Mouse (Mus musculus) lung, adult 2 months (tissue): ENCODE results near the gene Zfp384. TPM values are rescaled to one million over a fixed set of nuclear protein-coding genes. Genes with fewer than 3 reads are reported as not detected.
A peak's percentile ranks its signal among the peaks of the same experiment; 100 is the strongest.
"Not testable (repeated sequence)": the region's sequence is repeated elsewhere in the genome, so short reads cannot be mapped to it uniquely, and the experiment has no call there.

Experiments used
- DNase-seq: peaks from one replicate; pipeline ENCODE4 v3.0.0; 2022
- H3K4me1 ChIP-seq: fragments of 200-500 bp; 2 replicates; pipeline ENCODE4 v1.6.1; 2011; ENCODE audit warnings: low read length; ENCODE audit not compliant: control insufficient read depth, insufficient read depth
- H3K4me3 ChIP-seq: fragments of 200-500 bp; replicated peaks from 2 replicates; pipeline ENCODE3; 2011; ENCODE audit warnings: low read depth, mild to moderate bottlenecking, control low read depth, low read length; ENCODE audit errors: extremely low read depth
- CTCF ChIP-seq: fragments of 200-500 bp; IDR thresholded peaks from 2 replicates; pipeline ENCODE4 v1.5.1; 2011; ENCODE audit warnings: mild to moderate bottlenecking, low read length, control low read depth; ENCODE audit not compliant: insufficient read depth
- POLR2A ChIP-seq: fragments of 200-500 bp; IDR thresholded peaks from 2 replicates; pipeline ENCODE4 v1.6.1; 2011; ENCODE audit warnings: low read depth, mild to moderate bottlenecking, control low read depth, low read length, borderline replicate concordance; ENCODE audit errors: extremely low read depth
- WGBS: fragments of 180-500 bp; shearing (Covaris S2); methylation state at CpG from one replicate; pipeline ENCODE4 v1.1.7; 2018; 5-methylcytosine and 5-hydroxymethylcytosine counted together
- polyA plus RNA-seq: library from polyadenylated mRNA; depleted of rRNA; stranded (reverse); fragments of >200 nt; gene quantifications from 2 replicates; pipeline ENCODE4 v1.2.3, GENCODE M21; 2012

Zfp384 gene
- polyA plus RNA-seq, 1 experiment = 44.8 TPM

GRCm38 (mm10) chr6:125009181-125010073 lies 482 bp downstream of the Zfp384 start:
- Histone ChIP-seq H3K4me3 (peak overlapping the region; percentile 88), H3K4me1 (no peaks in the 10 kb centered on the region; the same call in 1 of the 2 replicates)
- under 1% methylated on average over 73 of the region's 78 CpGs for WGBS
- TF ChIP-seq POLR2A (no peak; the same call in 1 of the 2 replicates), CTCF (no peak)
- DNase-seq = peak; percentile 71

GRCm38 (mm10) chr6:125017682-125018081 lies 8.7 kb downstream of the Zfp384 start:
- DNase-seq = no peak
- TF ChIP-seq CTCF = no peak
- TF ChIP-seq POLR2A = no peak
- 89% methylated on average over 3 of the region's 3 CpGs for WGBS

GRCm38 (mm10) chr6:125030532-125030931 lies 21.6 kb downstream of the Zfp384 start:
- TF ChIP-seq CTCF = peak; percentile 91
- peak; percentile 57 for DNase-seq
- H3K4me1 ChIP-seq, H3K4me3 ChIP-seq: not testable (repeated sequence)
- WGBS = 31% methylated on average over 7 of the region's 9 CpGs

More at GRCm38 (mm10) chr6:125017682-125018081, 8.7 kb downstream of the Zfp384 start:
- no peak overlapping the region for H3K4me3 ChIP-seq
- no peaks in the 10 kb centered on the region; the same call in 1 of the 2 replicates for H3K4me1 ChIP-seq

- TF ChIP-seq CTCF (no peak), POLR2A (no peak)
- 82% methylated on average over 16 of the region's 16 CpGs for WGBS
- no peak overlapping the region for H3K4me3 ChIP-seq
These were observed 22.7 kb downstream of the Zfp384 start for GRCm38 (mm10) chr6:125031604-125032003.

GRCm38 (mm10) chr6:125038666-125039065 lies 29.7 kb downstream of the Zfp384 start:
- WGBS = 91% methylated on average over 4 of the region's 4 CpGs

More at GRCm38 (mm10) chr6:125031604-125032003, 22.7 kb downstream of the Zfp384 start:
- DNase-seq = no peak
- H3K4me1 ChIP-seq = no peaks in the 10 kb centered on the region

GRCm38 (mm10) chr6:125039131-125039530 lies 30.2 kb downstream of the Zfp384 start:
- no peak for TF ChIP-seq POLR2A
- no peak for TF ChIP-seq CTCF
- H3K4me3 ChIP-seq = peak overlapping the region; percentile 58
- DNase-seq = peak; percentile 26
- 6% methylated on average over 8 of the region's 8 CpGs for WGBS
- H3K4me1 ChIP-seq = peaks cover 4% of the 10 kb centered on the region; the same call in 1 of the 2 replicates

More at GRCm38 (mm10) chr6:125038666-125039065, 29.7 kb downstream of the Zfp384 start:
- peaks cover 4% of the 10 kb centered on the region; the same call in 1 of the 2 replicates for H3K4me1 ChIP-seq
- no peak for TF ChIP-seq POLR2A
- no peak for TF ChIP-seq CTCF
- no peak for DNase-seq
- no peak overlapping the region for H3K4me3 ChIP-seq

GRCm38 (mm10) chr6:125039533-125040153 lies 30.7 kb downstream of the Zfp384 start, which contains the start of gene Ing4:
Gene Ing4 (plus strand): TSS chr6:125039760.
- peak within 1 kb of the TSS; percentile 96 for H3K4me3 ChIP-seq
- under 1% methylated on average over 26 of the region's 26 CpGs for WGBS
- TF ChIP-seq POLR2A (0 out of 2 replicates have a peak, but pooled peaks have one; percentile 12), CTCF (no peak)
- DNase-seq = peak; percentile 87
- peaks cover 4% of the 10 kb centered on the region; the same call in 1 of the 2 replicates for H3K4me1 ChIP-seq

GRCm38 (mm10) chr6:125040221-125040620 lies 31.3 kb downstream of the Zfp384 start:
- TF ChIP-seq POLR2A = no peak
- TF ChIP-seq CTCF = no peak
- Histone ChIP-seq H3K4me3 (peak overlapping the region; percentile 96), H3K4me1 (peaks cover 4% of the 10 kb centered on the region; the same call in 1 of the 2 replicates)
- 11% methylated on average over 7 of the region's 7 CpGs for WGBS
- DNase-seq = no peak

- peaks cover 4% of the 10 kb centered on the region; the same call in 1 of the 2 replicates for H3K4me1 ChIP-seq
- 49% methylated on average over 7 of the region's 7 CpGs for WGBS
- DNase-seq = no peak
- no peak overlapping the region for H3K4me3 ChIP-seq
- TF ChIP-seq CTCF = no peak
- no peak for TF ChIP-seq POLR2A
These were observed 32.1 kb downstream of the Zfp384 start for GRCm38 (mm10) chr6:125041047-125041446.
